Mouse (Mus musculus) brain, embryonic 14.5 days (tissue): ENCODE results near the gene Rxfp2. TPM values are rescaled to one million over a fixed set of nuclear protein-coding genes. Genes with fewer than 3 reads are reported as not detected.

Source experiments
- DNase-seq: peaks from one replicate; pipeline ENCODE4 v3.0.0-alpha.2; 2011; ENCODE audit warnings: low read depth
- CTCF ChIP-seq: fragments of 200-500 bp; IDR thresholded peaks from 2 replicates; pipeline ENCODE4 v1.5.1; 2012; ENCODE audit warnings: inconsistent platforms, mild to moderate bottlenecking, moderate library complexity, borderline replicate concordance; ENCODE audit not compliant: insufficient read depth, insufficient read length; ENCODE audit errors: extremely low read depth
- POLR2A ChIP-seq: fragments of 200-500 bp; IDR thresholded peaks from 2 replicates; pipeline ENCODE4 v1.6.1; 2012; ENCODE audit warnings: mild to moderate bottlenecking, inconsistent platforms, borderline replicate concordance; ENCODE audit not compliant: poor library complexity, insufficient read depth, insufficient read length, severe bottlenecking; ENCODE audit errors: extremely low read depth
- polyA plus RNA-seq: library from polyadenylated mRNA; depleted of rRNA; stranded (reverse); fragments of >200 nt; gene quantifications from 2 replicates; pipeline ENCODE4 v1.2.3, GENCODE M21; 2012

Gene Rxfp2
- polyA plus RNA-seq, 1 experiment, result 0.78 TPM

DNA sequence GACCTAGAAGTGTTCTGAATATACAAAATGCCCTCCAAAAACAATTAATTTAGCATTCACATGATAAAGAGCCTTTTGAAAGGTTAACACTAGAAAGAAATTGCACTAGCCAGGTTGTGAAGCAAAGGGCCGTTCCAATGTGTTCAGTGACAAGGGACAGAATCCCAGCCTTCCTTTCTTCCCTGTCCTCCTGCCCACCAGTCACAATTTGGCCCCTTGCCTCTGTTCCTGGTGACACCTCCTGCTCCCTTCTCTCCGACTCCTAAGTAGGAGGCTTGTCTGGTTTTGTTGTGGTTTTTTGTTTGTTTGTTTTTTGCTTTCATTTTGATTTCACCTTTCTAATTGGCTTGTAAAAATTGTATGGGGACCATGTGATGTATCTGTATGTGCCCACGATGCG, 3.3 kb downstream of the Rxfp2 start:
- DNase-seq, result peak; percentile 60
- no peak for TF ChIP-seq CTCF
- TF ChIP-seq POLR2A, result no peak

DNA sequence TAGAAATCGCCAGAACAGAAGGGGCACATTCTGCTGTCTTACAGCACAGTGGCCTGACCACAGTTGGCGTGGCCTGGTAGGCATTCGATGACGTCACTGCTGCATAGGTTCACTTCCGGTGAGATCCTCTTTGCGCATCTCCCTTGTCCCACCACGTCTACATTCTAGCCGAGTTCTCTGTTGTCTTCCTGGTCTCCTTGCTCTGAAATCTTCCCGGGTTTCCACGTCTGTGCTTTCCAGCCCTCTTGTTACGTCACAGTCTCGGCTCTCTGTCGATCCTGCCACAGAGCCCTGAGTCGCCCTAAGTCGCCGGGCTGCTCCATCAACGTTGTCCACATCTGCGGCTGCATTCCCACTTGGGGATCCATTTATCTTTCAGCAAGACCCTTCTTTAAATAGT, 4.1 kb downstream of the Rxfp2 start:
- TF ChIP-seq POLR2A (no peak), CTCF (no peak)
- DNase-seq, result no peak

DNA sequence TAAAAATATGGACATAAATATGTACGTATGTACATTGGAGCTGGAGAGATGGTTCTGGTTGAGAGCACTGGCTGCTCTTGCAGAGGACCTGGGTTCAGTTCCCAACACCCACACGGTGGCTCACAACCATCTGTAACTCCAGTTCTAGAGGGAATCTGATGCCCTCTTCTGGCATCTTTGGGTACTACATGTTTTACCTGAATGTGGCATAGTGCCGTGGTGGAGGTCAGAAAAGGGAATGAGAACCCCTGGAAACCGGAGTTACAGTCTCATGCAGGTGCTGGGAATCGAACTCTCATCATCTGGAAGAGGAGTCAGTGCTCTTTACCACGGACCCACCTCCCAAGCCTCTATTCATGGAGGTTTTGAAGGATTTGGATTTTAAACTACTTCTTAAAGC, 5.0 kb downstream of the Rxfp2 start:
- no peak for TF ChIP-seq POLR2A
- no peak; the same call in 1 of the 2 replicates for TF ChIP-seq CTCF
- no peak for DNase-seq

DNA sequence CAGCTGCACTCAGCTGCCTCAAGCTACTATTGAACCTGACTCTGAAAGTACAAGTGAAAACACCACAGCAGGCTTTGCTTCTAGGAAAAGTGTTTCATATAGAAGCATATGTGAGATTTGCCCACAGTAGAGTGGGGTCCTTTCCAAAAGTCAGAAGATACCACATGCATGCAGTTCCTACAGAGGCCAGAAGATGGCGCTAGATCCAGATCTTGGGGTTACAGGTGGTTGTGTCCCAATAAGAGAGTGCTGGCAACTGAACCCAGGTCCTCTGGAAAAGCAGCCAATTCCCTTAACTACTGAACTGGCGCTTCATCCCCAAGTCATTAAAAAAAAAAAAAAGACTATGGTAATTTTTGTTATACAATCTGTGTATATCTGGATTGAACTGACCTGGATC, 5.7 kb downstream of the Rxfp2 start:
- no peak for DNase-seq
- TF ChIP-seq POLR2A (no peak), CTCF (peak; percentile 43; the same call in 1 of the 2 replicates)

DNA sequence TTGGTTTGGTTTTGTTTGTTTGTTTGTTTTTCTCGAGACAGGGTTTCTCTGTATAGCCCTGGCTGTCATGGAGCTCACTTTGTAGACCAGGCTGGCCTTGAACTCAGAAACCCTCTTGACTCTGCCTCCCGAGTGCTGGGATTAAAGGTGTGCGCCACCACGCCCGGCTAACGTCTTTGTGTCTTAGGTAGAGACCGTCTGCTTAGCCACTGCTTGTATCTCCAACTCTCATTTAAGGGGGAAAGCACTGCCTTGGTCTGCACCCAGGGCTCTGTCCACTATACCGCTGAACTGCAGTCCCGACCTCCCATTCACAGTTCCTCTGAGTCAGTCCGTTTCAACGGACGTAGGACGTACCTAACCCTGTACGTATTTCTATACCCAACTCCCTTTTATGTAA, 6.4 kb downstream of the Rxfp2 start:
- no peak for TF ChIP-seq CTCF
- no peak for TF ChIP-seq POLR2A
- DNase-seq, result no peak

DNA sequence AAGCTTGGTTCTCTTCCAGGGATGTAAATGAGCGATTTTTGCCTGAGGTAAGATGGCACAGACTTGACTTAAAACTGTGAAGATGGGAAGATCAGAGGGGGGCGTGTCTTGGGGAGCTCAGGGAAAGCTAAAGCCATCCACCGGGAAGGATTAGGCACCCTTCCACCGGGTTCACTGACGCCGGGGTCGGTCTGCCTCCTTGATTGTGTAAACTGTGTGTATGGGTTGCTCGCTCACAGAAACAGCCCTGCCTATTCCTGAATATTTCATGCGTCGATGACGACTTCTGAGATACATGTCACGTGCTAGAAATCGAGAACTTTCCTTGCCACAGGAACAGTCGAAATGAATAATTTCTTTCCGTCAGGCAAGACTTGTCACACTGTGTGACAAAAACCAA, 6.9 kb downstream of the Rxfp2 start:
- no peak for DNase-seq
- TF ChIP-seq CTCF, result no peak
- no peak for TF ChIP-seq POLR2A

DNA sequence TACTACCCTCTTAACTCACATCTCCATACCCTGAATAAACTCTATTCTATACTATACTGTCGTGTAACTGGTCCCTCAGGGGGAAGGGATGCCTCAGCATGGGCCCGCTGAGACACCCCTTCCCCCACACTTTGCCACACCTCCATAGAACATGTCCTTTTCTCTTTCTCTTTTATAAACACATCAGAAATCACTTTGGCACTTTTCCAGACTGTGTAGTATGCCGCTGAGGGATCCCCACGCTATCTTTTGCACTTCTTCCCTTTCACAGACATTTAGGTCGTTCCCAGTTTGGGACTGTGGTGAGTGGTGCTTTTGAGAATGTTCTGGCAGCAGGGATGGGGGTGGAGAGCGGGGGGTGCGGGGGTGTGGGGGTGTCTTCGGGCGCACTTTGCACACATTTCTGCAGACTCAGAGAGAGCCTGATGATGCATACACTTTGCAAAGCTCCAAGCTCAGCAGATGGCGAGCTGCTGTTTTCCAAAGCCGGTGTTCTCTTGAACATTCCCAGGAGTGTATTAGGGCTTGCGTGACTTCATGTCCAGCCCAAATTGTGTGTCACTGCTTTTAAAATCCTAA, 8.1 kb downstream of the Rxfp2 start:
- no peak for DNase-seq
- no peak for TF ChIP-seq POLR2A
- TF ChIP-seq CTCF, result no peak

DNA sequence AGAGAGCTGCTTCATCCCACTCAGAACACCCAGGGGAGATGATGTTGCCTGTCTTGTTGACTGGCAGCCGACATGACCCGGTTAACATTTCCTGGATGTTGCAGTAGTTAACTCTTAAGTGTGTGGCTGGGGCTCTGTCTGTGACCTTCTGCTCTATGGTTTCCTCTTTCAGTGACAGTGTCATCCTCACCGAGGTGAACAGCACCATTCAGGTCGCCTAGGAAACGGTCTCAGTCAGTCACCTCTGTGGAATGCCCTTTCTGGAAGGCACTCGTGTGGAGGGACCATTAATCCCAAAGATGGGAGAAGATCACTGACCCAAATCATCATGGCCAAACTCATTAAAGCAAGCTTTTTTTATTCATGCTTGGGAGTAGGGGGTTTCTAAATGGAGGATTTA, 12.7 kb downstream of the Rxfp2 start:
- TF ChIP-seq POLR2A, result no peak
- TF ChIP-seq CTCF, result no peak
- no peak for DNase-seq

DNA sequence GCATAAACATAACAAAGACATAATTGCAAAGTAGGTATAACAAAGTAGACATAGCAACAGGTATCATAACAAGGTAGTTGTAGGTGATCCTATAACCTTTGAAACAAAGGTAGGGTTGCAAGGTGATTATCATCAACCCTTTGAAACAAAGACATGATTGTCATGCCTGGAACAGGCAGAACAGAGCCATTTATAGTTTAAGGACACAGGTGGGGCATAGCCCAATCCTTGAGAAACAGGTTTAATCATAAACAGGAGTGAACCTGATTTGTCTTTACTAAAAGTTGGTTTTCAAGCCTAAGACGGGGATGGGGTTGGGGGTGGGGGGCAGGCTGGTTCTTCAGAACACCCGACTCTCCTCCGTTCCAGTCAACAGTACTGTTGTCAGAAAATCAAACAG, 13.2 kb downstream of the Rxfp2 start:
- TF ChIP-seq POLR2A, result no peak
- TF ChIP-seq CTCF, result no peak
- DNase-seq, result no peak

DNA sequence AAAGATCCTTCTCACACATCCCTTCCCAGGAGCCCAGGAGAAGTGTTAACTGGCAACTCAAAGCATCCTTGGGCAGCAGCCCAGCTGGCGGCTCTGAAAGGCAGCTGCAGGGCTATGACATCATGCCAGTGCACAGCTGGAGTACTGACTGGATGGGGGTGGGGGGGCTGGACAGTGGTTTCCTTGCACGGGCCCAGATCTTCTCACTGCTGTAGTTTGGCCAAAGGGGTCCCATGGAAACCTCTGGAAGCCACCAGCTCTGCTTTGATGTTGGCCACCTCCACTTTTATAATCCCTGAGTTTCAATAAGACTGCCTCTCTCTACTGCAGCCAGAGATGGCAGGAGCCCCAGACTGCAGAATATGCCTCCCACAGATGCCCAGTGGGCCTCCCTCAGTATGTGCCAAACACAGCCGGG, 13.6 kb downstream of the Rxfp2 start:
- DNase-seq, result peak; percentile 50
- no peak for TF ChIP-seq POLR2A
- no peak for TF ChIP-seq CTCF

DNA sequence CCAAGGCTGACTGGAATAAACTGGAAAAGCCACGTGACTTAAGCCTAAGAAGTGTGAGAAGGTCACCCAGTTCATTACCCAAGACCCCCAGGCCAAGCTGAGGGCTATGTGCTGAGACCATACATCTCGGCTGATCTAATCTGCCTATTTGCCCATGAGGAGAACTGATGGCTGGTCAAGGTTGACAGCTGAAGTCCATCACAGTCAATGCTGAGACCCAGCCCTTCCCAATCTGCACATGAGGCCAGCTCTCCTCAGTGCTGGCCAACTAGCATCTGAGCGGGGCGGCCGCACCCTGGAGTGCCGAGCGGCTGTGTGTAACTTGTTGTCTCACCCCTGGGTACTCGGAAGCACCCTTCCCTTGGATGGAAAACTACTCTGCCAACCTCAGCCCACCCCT, 17.8 kb downstream of the Rxfp2 start:
- DNase-seq, result no peak
- TF ChIP-seq POLR2A (no peak), CTCF (no peak)

DNA sequence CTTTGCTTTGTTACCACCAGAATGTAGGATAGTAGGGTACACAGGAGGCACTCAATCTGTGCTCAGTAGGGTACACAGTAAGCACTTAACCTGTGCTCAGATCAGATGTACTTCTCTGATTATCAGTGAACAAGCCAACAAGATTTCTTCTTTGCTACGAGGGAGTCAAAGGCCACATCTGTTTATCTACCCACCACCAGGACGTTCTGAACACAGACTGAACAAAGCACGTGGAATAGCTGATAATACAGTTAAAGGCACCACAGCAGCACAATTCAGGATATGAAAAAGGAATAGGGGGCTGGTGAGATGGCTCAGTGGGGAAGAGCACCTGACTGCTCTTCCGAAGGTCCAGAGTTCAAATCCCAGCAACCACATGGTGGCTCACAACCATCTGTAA, 18.4 kb downstream of the Rxfp2 start:
- TF ChIP-seq POLR2A (no peak), CTCF (no peak)
- DNase-seq, result no peak
